12 mouse cellular contexts compared by ENCODE assay signal in genomic region chr9:91363011-91363730, GRCm38 (mm10). TPM values are rescaled to one million over a fixed set of nuclear protein-coding genes. Genes with fewer than 3 reads are reported as not detected.
DNase-seq lines count a peak whose midpoint lies in the region; ATAC-seq and TF ChIP-seq lines count a peak whose summit lies in the region.
"Had no signal": no experiment of that assay in that cellular context is flagged by ENCODE, and none has a peak within 500 bp of the region (broad histone marks: within the 10 kb centered on the region; RNA-seq: fewer than 3 reads in every experiment).

No protein-coding gene starts in this region.

- peaks cover 63% of the 10 kb centered on the region for H3K27me3 ChIP-seq in forebrain, embryonic 13.5 days
- peaks cover 48% of the 10 kb centered on the region for H3K27me3 ChIP-seq in midbrain, embryonic 12.5 days
- peaks cover 82% of the 10 kb centered on the region for H3K27me3 ChIP-seq in heart, embryonic 12.5 days (replicated peaks)
- H3K27me3 ChIP-seq in thymus, adult 2 months (ENCODE audit: control insufficient read depth, insufficient read depth, low read length), result peaks cover 22% of the 10 kb centered on the region; the same call in 1 of the 2 replicates

- WGBS in forebrain, embryonic 13.5 days, result 5% methylated on average over 14 of the region's 14 CpGs
- WGBS in midbrain, embryonic 12.5 days, result under 1% methylated on average over 14 of the region's 14 CpGs
- WGBS in heart, embryonic 12.5 days, result 5% methylated on average over 14 of the region's 14 CpGs
- WGBS in thymus, adult 2 months, result 14% methylated on average over 14 of the region's 14 CpGs

- no peak for ATAC-seq in forebrain, embryonic 13.5 days
- ATAC-seq in midbrain, embryonic 12.5 days (ENCODE audit: low FRiP score, low read depth), result no peak
- ATAC-seq in heart, embryonic 12.5 days (ENCODE audit: insufficient number of reproducible peaks, low FRiP score), result no peak

- no peak for TF ChIP-seq POLR2A in thymus, adult 2 months (IDR thresholded peaks at IDR 0.05; ENCODE audit: control insufficient read depth, extremely low read depth, insufficient read depth, low read length, poor library complexity)

- TF ChIP-seq CTCF in thymus, adult 2 months (IDR thresholded peaks at IDR 0.05; ENCODE audit: borderline replicate concordance, control insufficient read depth, extremely low read depth, insufficient read depth, low read length, poor library complexity), result no peak

- H3K4me1 ChIP-seq in forebrain, embryonic 13.5 days, result peaks cover 9% of the 10 kb centered on the region; the same call in 1 of the 2 replicates
- H3K4me1 ChIP-seq in midbrain, embryonic 12.5 days, result peaks cover 6% of the 10 kb centered on the region; the same call in 1 of the 2 replicates
- H3K4me1 ChIP-seq in heart, embryonic 12.5 days (replicated peaks), result peaks cover 23% of the 10 kb centered on the region
- peaks cover 5% of the 10 kb centered on the region; the same call in 1 of the 2 replicates for H3K4me1 ChIP-seq in thymus, adult 2 months (replicated peaks; ENCODE audit: control insufficient read depth, insufficient read depth, low read length)

- H3K9me3 ChIP-seq in forebrain, embryonic 13.5 days (replicated peaks), result no peaks in the 10 kb centered on the region
- H3K9me3 ChIP-seq in midbrain, embryonic 12.5 days, result no peaks in the 10 kb centered on the region
- H3K9me3 ChIP-seq in heart, embryonic 12.5 days (replicated peaks), result no peaks in the 10 kb centered on the region
- H3K9me3 ChIP-seq: liver, embryonic 15.5 days had no signal

- peak overlapping the region; percentile 93 for H3K27ac ChIP-seq in forebrain, embryonic 13.5 days
- H3K27ac ChIP-seq in midbrain, embryonic 12.5 days (replicated peaks), result peak overlapping the region; percentile 94
- no peak overlapping the region for H3K27ac ChIP-seq in heart, embryonic 12.5 days (ENCODE audit: poor library complexity, severe bottlenecking)
- H3K27ac ChIP-seq in thymus, adult 2 months (ENCODE audit: control insufficient read depth, insufficient read depth, low read length), result no peak overlapping the region
- H3K27ac ChIP-seq: liver, embryonic 15.5 days had no signal

- H3K9ac ChIP-seq in forebrain, embryonic 13.5 days, result peak overlapping the region; percentile 95
- peak overlapping the region; percentile 92 for H3K9ac ChIP-seq in midbrain, embryonic 12.5 days (replicated peaks)
- H3K9ac ChIP-seq in heart, embryonic 12.5 days, result no peak overlapping the region
- H3K9ac ChIP-seq: liver, embryonic 15.5 days had no signal

- peaks cover 9% of the 10 kb centered on the region for H3K36me3 ChIP-seq in forebrain, embryonic 13.5 days (ENCODE audit: poor library complexity, severe bottlenecking)
- no peaks in the 10 kb centered on the region for H3K36me3 ChIP-seq in midbrain, embryonic 12.5 days
- H3K36me3 ChIP-seq in heart, embryonic 12.5 days, result no peaks in the 10 kb centered on the region
- H3K36me3 ChIP-seq in thymus, adult 2 months (ENCODE audit: control insufficient read depth, insufficient read depth, low read length), result no peaks in the 10 kb centered on the region
- H3K36me3 ChIP-seq: liver, embryonic 15.5 days had no signal

- H3K4me3 ChIP-seq in forebrain, embryonic 13.5 days, result peak overlapping the region; percentile 71
- peak overlapping the region; percentile 79 for H3K4me3 ChIP-seq in midbrain, embryonic 12.5 days
- no peak overlapping the region for H3K4me3 ChIP-seq in heart, embryonic 12.5 days
- H3K4me3 ChIP-seq in thymus, adult 2 months (ENCODE audit: control insufficient read depth, insufficient read depth, low read length), result no peak overlapping the region

- peak overlapping the region; percentile 63 for H3K4me2 ChIP-seq in forebrain, embryonic 13.5 days
- peak overlapping the region; percentile 51 for H3K4me2 ChIP-seq in midbrain, embryonic 12.5 days (replicated peaks)
- no peak overlapping the region for H3K4me2 ChIP-seq in heart, embryonic 12.5 days

- DNase-seq in MN1 (ENCODE audit: low spot score) (peak; percentile 7), adipocyte (ENCODE audit: low spot score) (no peak)
- DNase-seq in cerebellum, adult 9-11 months, result peak; percentile 41
- DNase-seq in thymus, adult 2 months, result no peak
- DNase-seq in ovary, adult 18-20 months (ENCODE audit: low spot score), result no peak
- DNase-seq: kidney, postnatal 4 days had no signal

RNA-seq across cellular contexts. Expression of gene Zic4, which starts 1.0 kb away (rescaled TPM):
- 48.4 and 62.0 TPM in 2 replicates for polyA plus RNA-seq in forebrain, embryonic 13.5 days (2015; fragmentation: Nextera tagmentation; extraction: Ambion mirVana)
- polyA plus RNA-seq in midbrain, embryonic 12.5 days (2016; fragmentation: Nextera tagmentation; extraction: Ambion mirVana), result 44.6 and 76.9 TPM in 2 replicates
- 0.27 TPM in 1 of 2 replicates, not detected in the other for polyA plus RNA-seq in heart, embryonic 12.5 days (2016; fragmentation: Nextera tagmentation; extraction: Ambion mirVana)
- polyA plus RNA-seq in thymus, adult 2 months (2012; rRNA removed), result not detected in 2 replicates
- polyA plus RNA-seq: heart, postnatal 0 days; liver, embryonic 15.5 days; urinary bladder, adult 2 months had no signal

RNA-seq across cellular contexts. Expression of gene Zic1, which starts 2.4 kb away (rescaled TPM):
- 10.8 and 15.1 TPM in 2 replicates for polyA plus RNA-seq in forebrain, embryonic 13.5 days (2015; fragmentation: Nextera tagmentation; extraction: Ambion mirVana)
- polyA plus RNA-seq in midbrain, embryonic 12.5 days (2016; fragmentation: Nextera tagmentation; extraction: Ambion mirVana), result 11.9 and 17.2 TPM in 2 replicates
- 0.08 TPM in 1 of 2 replicates, not detected in the other for polyA plus RNA-seq in heart, embryonic 12.5 days (2016; fragmentation: Nextera tagmentation; extraction: Ambion mirVana)
- 0.19 and 0.28 TPM in 2 replicates for polyA plus RNA-seq in thymus, adult 2 months (2012; rRNA removed)
- polyA plus RNA-seq: heart, postnatal 0 days had no signal

Comparison
In these comparisons a context has a peak if more than half of its experiments do, and no peak if none do; other contexts are left out.
1. DNase-seq: peak in MN1 (single experiment) and cerebellum, adult 9-11 months (single experiment); none in thymus, adult 2 months (single experiment), adipocyte (single experiment) and ovary, adult 18-20 months (single experiment).
2. H3K27ac ChIP-seq: peak in forebrain, embryonic 13.5 days (single experiment) and midbrain, embryonic 12.5 days (single experiment); none in heart, embryonic 12.5 days (single experiment) and thymus, adult 2 months (single experiment).
3. H3K4me3 ChIP-seq: peak in forebrain, embryonic 13.5 days (single experiment) and midbrain, embryonic 12.5 days (single experiment); none in heart, embryonic 12.5 days (single experiment) and thymus, adult 2 months (single experiment).
4. RNA of gene Zic4, which starts 1.0 kb away (polyA plus RNA-seq): 48.4 to 62.0 TPM in forebrain, embryonic 13.5 days and 44.6 to 76.9 TPM in midbrain, embryonic 12.5 days; 0.27 TPM in heart, embryonic 12.5 days and not detected in thymus, adult 2 months; every median in the first group is over 10 times any median in the second.